Mouse (Mus musculus) T-helper 17 cell (primary cell): ENCODE data around the gene Ifnar1.
"Not testable (repeated sequence)": the region's sequence is repeated elsewhere in the genome, so short reads cannot be mapped to it uniquely, and the experiment has no call there.

Experiments used
- in situ Hi-C, 2 experiments: fragments of 300-600 bp; cut with MboI, MseI; formaldehyde crosslinking; loops; 1 replicate in 1 of 2; 2 replicates in 1 of 2; pipeline ENCODE4 v1.15.1; 2025; ENCODE audit warnings: high pct_unique_total_duplicates in 2 of 2

Gene Ifnar1

GRCm38 (mm10) chr16:91484808-91485700 is at the start of gene Ifnar1:
Ifnar1 (plus strand) TSS chr16:91485238.
- in situ Hi-C loops = loop anchor here in 1 of 2 experiments (5.0 kb wide), 1 partner anchor 38 kb away; no protein-coding TSS in a partner anchor

- in situ Hi-C loops = no loop called here
These were observed 47.0 kb upstream of the Ifnar1 start for GRCm38 (mm10) chr16:91438081-91438480.

GRCm38 (mm10) chr16:91438599-91438998 is 46.4 kb upstream of the Ifnar1 start:
- in situ Hi-C loops = not testable (repeated sequence)

DNA sequence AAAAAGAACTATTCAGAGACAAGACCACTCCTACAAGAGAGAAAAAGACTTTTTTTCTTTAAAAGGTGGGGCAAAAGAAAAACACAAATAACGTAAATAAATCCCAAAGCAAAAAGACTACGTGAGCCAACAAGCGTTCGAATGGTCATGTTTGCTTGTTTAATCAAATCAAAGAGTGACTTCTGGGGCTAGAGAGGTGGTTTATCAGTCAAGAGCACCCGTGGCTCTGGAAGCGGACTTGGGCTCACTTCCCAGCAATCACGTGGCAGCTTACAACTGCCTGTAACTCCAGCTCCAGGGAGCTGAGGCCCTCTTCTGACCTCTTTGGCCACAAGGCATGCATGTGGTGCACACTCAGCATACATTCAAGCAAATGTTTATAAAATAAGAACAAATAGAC is 43.7 kb upstream of the Ifnar1 start:
- in situ Hi-C loops = loop anchor here in 1 of 2 experiments (5.0 kb wide), 1 partner anchor 79 kb away; no protein-coding TSS in a partner anchor

- in situ Hi-C loops = loop anchor here in 1 of 2 experiments (5.0 kb wide), 1 partner anchor 80 kb away; no protein-coding TSS in a partner anchor
These were observed 43.2 kb upstream of the Ifnar1 start for GRCm38 (mm10) chr16:91441811-91442240.

GRCm38 (mm10) chr16:91442446-91442845 is 42.6 kb upstream of the Ifnar1 start:
- in situ Hi-C loops = loop anchor here in 1 of 2 experiments (5.0 kb wide), 1 partner anchor 80 kb away; no protein-coding TSS in a partner anchor

DNA sequence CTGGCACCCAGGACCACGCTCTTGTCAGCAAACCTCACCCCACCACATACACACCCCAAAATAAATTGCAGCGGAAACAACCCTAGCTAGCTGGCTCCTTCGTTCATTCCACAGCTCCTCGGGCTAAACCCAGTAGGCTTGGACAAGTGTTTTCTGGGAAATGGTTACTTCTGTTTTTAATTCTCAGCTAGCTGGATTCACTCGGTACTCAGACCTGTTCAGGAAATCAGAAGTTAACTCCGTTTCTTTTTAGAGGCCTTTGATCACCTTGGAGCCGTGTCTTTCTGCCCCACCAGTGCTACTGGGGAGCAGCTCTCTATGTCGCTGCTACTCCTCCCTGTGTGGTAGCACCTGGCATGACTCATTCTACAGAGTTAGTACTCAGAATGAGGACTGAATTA is 41.8 kb upstream of the Ifnar1 start:
- in situ Hi-C loops = loop anchor here in 1 of 2 experiments (5.0 kb wide), 1 partner anchor 81 kb away; no protein-coding TSS in a partner anchor

- in situ Hi-C loops = loop anchor here (5.0 kb wide), 3 partner anchors 33 to 83 kb away; no protein-coding TSS in a partner anchor
These were observed 40.2 kb upstream of the Ifnar1 start for GRCm38 (mm10) chr16:91444847-91445246.

GRCm38 (mm10) chr16:91445566-91445965 is 39.5 kb upstream of the Ifnar1 start:
- in situ Hi-C loops = loop anchor here (5.0 kb wide), 2 partner anchors 33 to 37 kb away; no protein-coding TSS in a partner anchor

GRCm38 (mm10) chr16:91446778-91447511 is 38.1 kb upstream of the Ifnar1 start:
- in situ Hi-C loops = loop anchor here (5.0 kb wide), 2 partner anchors 35 kb away; no protein-coding TSS in a partner anchor

DNA sequence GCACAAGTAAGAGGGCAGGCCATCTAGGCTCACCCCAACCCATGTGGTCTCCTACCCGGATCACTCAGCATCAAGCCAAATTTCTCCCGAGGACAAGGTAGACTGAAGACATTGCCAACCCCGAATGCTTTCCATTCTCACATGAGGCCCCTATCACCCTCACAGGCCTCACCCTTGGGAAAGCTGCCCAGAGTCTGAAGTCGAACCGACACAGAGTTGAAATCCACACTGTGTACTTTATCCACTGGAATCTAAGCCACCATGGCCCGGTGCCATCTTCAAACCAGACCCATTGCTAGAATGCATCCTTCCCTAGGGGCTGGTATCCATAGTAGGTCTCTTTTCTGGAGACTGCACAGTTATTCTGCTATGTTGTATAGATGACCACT is 37.5 kb upstream of the Ifnar1 start:
- in situ Hi-C loops = loop anchor here (5.0 kb wide), 2 partner anchors 35 kb away; no protein-coding TSS in a partner anchor

GRCm38 (mm10) chr16:91448088-91448487 is 37.0 kb upstream of the Ifnar1 start:
- in situ Hi-C loops = loop anchor here (5.0 kb wide), 2 partner anchors 34 to 36 kb away; no protein-coding TSS in a partner anchor

DNA sequence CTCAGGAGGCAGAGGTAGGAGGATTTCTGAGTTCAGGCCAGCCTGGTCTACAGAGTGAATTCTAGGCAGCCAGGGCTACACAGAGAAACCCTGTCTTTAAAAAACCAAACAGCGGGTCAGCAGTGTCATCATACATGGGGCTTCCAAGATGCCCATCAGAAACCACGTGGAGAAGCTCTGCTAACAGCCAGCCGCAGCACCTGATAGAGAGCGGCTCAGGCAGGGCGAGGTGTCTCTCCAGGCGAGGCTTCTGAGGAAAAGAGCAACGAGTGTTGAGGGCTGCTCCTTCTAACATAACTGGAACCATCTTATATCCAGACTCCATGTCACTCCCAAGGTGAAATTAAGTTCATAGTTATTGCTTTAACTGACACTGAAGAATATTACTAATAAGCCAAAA is 36.1 kb upstream of the Ifnar1 start:
- in situ Hi-C loops = loop anchor here (5.0 kb wide), 2 partner anchors 33 to 37 kb away; no protein-coding TSS in a partner anchor

- in situ Hi-C loops = no loop called here
These were observed 34.6 kb upstream of the Ifnar1 start for GRCm38 (mm10) chr16:91450137-91451064.

DNA sequence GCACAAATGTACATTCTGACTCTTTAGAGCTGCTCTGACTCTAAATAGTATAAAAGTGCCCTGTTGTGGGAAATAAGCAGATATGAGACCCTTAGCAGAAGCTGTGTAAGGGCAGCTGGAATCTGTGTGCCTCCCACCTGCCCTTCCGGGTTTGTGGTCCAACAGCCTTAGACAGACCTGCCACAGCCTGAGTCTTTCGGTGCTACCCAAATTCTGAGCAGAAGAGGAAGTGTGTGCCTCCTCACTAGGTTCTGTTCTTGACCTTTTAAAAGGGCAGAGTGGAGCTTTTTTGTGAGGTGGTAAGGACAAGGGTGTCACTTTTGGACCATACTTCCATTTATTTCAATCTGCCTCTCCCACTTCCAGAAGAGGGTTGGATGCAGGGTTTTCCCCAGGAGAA is 33.1 kb upstream of the Ifnar1 start:
- in situ Hi-C loops = no loop called here

DNA sequence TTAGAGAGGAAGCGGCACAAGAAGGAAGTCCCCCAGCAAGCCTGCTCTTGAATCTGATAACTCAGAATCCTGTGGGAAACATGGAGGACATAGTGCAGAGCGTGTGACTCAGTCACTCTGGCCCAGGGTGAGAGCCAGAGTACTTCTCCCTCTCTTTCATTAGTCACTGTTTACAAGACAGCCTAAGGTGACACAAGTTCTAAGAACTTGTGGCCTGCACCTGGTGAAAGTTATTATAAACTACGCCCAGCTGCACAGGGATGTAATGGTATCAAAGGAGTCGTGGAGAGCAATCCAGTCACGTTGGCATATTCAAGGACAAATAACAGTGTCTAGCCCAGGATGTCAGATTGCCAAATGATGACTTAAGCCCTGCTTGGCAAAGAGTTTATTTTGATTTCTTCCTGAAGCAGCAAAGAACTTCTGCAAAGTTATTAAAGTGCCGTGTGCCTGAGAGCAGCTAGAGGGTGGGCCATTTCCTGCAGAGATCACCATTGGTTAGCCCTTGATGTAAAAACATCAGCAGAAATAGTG is 32.6 kb upstream of the Ifnar1 start:
- in situ Hi-C loops = no loop called here

DNA sequence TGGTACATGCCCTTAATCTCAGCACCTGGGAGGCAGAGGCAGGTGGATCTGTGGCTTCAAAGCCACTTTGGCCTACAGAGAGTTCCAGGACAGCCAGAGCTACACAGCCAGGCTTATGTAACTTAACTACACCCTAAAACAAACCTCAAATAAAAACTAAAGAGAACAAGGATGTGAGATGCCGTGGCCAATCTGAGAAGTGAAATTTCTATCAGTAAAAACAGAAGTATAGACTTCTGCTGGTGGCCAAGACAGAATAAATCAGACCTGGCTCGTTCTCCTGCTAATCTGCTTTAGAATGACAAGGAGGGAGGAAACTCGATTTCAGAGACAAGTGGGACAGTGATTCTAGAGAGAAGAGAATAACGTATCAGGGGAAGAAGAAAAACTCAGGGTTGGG is 29.2 kb upstream of the Ifnar1 start:
- in situ Hi-C loops = no loop called here

GRCm38 (mm10) chr16:91458301-91458746 is 26.7 kb upstream of the Ifnar1 start:
- in situ Hi-C loops = no loop called here

GRCm38 (mm10) chr16:91458976-91459375 is 26.1 kb upstream of the Ifnar1 start:
- in situ Hi-C loops = no loop called here

DNA sequence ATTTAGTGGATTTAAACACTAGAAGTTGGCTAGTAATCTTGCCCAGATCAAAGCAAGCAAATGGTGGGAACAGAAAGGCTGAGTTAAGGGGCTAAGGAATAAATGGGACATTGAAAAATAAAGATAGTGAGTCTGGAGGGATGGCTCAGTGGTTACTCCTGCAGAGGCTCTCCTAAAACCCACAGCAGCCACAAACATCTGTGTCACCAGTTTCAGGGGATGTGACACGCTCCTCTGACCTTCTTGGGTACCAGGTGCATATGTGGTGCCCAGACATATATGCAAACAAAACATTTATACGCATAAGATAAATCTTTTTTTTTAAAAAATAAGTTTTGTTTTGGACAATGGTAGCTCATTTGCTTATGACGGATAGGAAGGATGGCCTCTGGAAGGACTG is 25.6 kb upstream of the Ifnar1 start:
- in situ Hi-C loops = no loop called here
